Mouse (Mus musculus): ENCODE results near the gene Mllt1. TPM values are rescaled to one million over a fixed set of nuclear protein-coding genes. Genes with fewer than 3 reads are reported as not detected.

Gene Mllt1
- total and polyA plus RNA-seq, 2 experiments from 2014 or later, result 52.0 to 131 TPM

DNA sequence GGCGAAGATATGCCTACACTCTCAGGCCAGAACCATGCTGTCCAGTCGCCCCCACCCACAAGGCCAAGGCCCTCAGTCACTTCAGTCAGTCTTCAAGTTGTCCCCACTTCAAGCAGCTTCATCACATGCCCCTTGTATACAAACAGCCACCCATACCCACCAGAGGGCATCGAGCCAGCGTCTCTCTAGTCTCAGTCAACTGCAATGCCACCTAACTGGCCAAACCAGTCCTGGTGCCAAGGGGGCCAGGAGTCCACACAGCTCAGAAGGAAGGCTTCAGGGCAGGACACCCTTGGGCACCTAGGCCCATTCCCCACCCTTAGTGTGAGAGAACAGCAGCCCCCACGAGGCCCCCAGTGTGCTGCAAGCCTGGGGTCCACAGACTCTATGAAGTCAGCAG is 28.1 kb downstream of the Mllt1 start:
- H3K9me3 ChIP-seq (ENCODE audit: low read length), result no peaks in the 10 kb centered on the region
- no peak overlapping the region for H3K4me3 ChIP-seq (ENCODE audit: low read length)
- DNase-seq (ENCODE audit: low spot score) (no peak), ATAC-seq (no peak)
- H3K9ac ChIP-seq (replicated peaks; ENCODE audit: low read length), result no peak overlapping the region
- 0 out of 2 replicates have a peak, but pooled peaks cover 7% of the 10 kb centered on the region for H3K4me1 ChIP-seq (ENCODE audit: insufficient read depth, low read length)
- H3K4me2 ChIP-seq (ENCODE audit: low read depth, low read length), result no peak overlapping the region
- peaks cover 22% of the 10 kb centered on the region; the same call in 1 of the 2 replicates for H3K36me3 ChIP-seq (ENCODE audit: insufficient read depth, low read length)
- TF ChIP-seq CTCF (IDR thresholded peaks at IDR 0.05; ENCODE audit: low read depth), result no peak
- WGBS, result 91% methylated on average over 5 of the region's 5 CpGs
- no peaks in the 10 kb centered on the region for H3K27me3 ChIP-seq (ENCODE audit: insufficient read depth, low read length)
- H3K27ac ChIP-seq, result no peak overlapping the region

DNA sequence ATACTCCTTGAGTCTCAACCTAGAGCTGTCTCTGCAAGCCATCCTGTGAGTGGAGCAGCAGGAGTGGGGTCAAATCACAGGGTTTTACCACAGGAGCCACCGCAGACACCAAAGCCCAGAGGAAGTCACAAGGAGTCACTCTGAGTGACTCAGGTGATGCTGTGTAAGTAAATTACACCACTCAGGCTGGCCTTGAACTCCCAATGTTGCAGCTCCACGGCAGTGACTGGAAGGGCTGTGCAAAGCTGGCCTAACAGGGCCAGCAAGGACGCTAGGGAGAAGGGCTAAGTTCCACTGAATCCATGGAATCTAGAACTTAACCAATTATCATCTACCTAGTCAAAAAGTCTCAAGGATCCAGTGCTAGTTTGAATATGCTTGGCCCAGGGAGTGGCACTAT is 29.0 kb downstream of the Mllt1 start:
- H3K27me3 ChIP-seq (ENCODE audit: insufficient read depth, low read length), result no peaks in the 10 kb centered on the region
- no peak for DNase-seq (ENCODE audit: low spot score)
- TF ChIP-seq CTCF (IDR thresholded peaks at IDR 0.05; ENCODE audit: low read depth), result no peak
- no peak overlapping the region for H3K4me2 ChIP-seq (ENCODE audit: low read depth, low read length)
- H3K9me3 ChIP-seq (ENCODE audit: low read length), result no peaks in the 10 kb centered on the region
- H3K9ac ChIP-seq (replicated peaks; ENCODE audit: low read length), result no peak overlapping the region
- H3K27ac ChIP-seq, result no peak overlapping the region
- peaks cover 26% of the 10 kb centered on the region; the same call in 1 of the 2 replicates for H3K36me3 ChIP-seq (ENCODE audit: insufficient read depth, low read length)
- 90% methylated on average over 3 of the region's 3 CpGs for WGBS
- no peak overlapping the region for H3K4me3 ChIP-seq (ENCODE audit: low read length)
- 0 out of 2 replicates have a peak, but pooled peaks cover 7% of the 10 kb centered on the region for H3K4me1 ChIP-seq (ENCODE audit: insufficient read depth, low read length)
- no peak for ATAC-seq

DNA sequence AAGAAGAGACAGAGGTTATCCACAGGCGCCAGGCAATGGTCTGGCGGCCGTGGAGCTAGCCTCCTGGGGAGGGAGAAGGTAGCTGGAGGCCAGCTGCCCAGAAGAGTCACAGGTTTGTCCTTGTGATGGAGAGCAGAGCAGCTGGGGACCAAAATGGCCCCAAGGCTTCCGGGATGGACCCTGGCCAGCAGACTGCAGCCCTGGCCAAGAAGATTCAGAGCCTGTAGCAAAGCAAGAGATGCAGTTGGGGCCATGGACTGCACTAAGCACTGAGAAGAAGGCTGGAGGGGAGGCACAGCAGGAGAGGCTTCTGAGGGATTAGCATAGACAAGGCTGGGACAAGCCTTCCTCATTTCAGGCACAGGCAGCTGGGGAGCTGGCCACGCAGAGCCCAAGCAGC is 32.5 kb downstream of the Mllt1 start:
- DNase-seq (ENCODE audit: low spot score), result no peak
- H3K27me3 ChIP-seq (ENCODE audit: insufficient read depth, low read length), result no peaks in the 10 kb centered on the region
- no peak overlapping the region for H3K4me2 ChIP-seq (ENCODE audit: low read depth, low read length)
- 0 out of 2 replicates have a peak, but pooled peaks cover under 1% of the 10 kb centered on the region for H3K4me1 ChIP-seq (ENCODE audit: insufficient read depth, low read length)
- H3K9ac ChIP-seq (replicated peaks; ENCODE audit: low read length), result no peak overlapping the region
- TF ChIP-seq CTCF (IDR thresholded peaks at IDR 0.05; ENCODE audit: low read depth), result no peak
- no peak for ATAC-seq
- H3K36me3 ChIP-seq (ENCODE audit: insufficient read depth, low read length), result peaks cover 42% of the 10 kb centered on the region; the same call in 1 of the 2 replicates
- H3K27ac ChIP-seq, result no peak overlapping the region
- no peak overlapping the region for H3K4me3 ChIP-seq (ENCODE audit: low read length)
- WGBS, result 70% methylated on average over 5 of the region's 5 CpGs
- H3K9me3 ChIP-seq (ENCODE audit: low read length), result no peaks in the 10 kb centered on the region

DNA sequence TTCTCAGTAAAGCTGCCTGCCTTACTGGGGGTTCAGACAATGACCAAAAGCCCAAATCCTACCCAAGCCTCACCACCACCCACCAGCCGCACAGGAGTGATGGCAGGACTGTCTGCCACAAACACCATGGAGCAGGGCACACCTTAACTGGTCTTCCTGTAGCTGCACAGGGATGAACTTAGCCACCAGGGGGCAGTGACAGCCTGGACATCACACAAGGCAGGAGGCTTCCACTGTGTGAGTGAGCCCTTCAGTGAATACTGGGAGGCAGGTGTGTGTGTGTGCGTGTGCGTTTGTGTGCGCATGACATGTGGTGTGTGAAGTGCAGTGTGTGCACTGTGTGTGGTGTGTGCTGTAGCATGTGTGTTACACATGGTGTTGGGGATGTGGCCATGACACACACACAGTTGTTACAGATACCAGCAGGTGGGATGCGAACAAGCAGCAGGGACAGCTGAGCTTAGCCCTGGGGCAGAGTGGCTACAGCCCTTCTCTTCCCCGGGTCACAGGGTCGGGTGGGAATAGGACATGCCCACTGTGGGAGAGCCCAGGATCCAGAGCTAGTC is 37.5 kb downstream of the Mllt1 start:
- Histone ChIP-seq H3K9me3 (ENCODE audit: low read length) (no peaks in the 10 kb centered on the region), H3K4me1 (ENCODE audit: insufficient read depth, low read length) (no peaks in the 10 kb centered on the region), H3K27ac (no peak overlapping the region), H3K36me3 (ENCODE audit: insufficient read depth, low read length) (peaks cover 68% of the 10 kb centered on the region), H3K27me3 (ENCODE audit: insufficient read depth, low read length) (no peaks in the 10 kb centered on the region), H3K9ac (replicated peaks; ENCODE audit: low read length) (no peak overlapping the region), H3K4me3 (ENCODE audit: low read length) (no peak overlapping the region), H3K4me2 (ENCODE audit: low read depth, low read length) (no peak overlapping the region)
- TF ChIP-seq CTCF (IDR thresholded peaks at IDR 0.05; ENCODE audit: low read depth), result peak; percentile 97
- DNase-seq (ENCODE audit: low spot score) (peak; percentile 79), ATAC-seq (peak; percentile 69)
- WGBS, result 78% methylated on average over 7 of the region's 7 CpGs

DNA sequence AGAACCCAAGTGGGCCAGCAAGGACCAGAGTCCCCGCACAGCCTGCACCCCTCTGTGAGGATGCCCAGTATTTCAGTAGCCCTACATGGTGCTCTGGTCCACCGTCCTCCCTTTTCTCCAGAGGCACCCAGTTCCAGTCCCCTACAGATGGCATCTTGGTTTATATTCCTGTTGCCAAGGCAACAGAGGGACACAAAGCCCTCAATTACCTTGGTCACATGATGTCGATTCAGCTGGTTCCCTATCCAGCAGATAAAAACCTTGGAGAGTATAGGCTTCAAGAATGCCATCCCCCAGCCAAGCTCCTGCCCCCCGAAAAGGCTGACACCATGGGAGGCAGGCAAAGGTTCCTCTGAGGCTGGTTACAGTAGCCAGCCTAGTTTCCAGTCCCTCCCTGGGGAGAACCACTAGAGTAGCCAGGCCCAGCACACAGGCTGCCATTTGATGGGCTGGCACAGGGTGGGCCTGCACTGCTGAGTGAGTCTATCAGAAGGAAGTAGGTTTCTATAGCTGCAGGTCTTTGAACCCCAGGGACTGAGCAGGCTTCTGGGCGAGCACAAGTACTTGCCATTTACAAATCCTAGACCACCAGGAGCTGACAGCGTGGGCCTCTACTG is 38.6 kb downstream of the Mllt1 start:
- peak; percentile 50 for ATAC-seq
- 49% methylated on average over 6 of the region's 6 CpGs for WGBS
- Histone ChIP-seq H3K9ac (replicated peaks; ENCODE audit: low read length) (no peak overlapping the region), H3K27ac (no peak overlapping the region), H3K4me3 (ENCODE audit: low read length) (no peak overlapping the region), H3K4me2 (ENCODE audit: low read depth, low read length) (no peak overlapping the region), H3K27me3 (ENCODE audit: insufficient read depth, low read length) (no peaks in the 10 kb centered on the region), H3K4me1 (ENCODE audit: insufficient read depth, low read length) (no peaks in the 10 kb centered on the region), H3K36me3 (ENCODE audit: insufficient read depth, low read length) (peaks cover 68% of the 10 kb centered on the region), H3K9me3 (ENCODE audit: low read length) (no peaks in the 10 kb centered on the region)
- DNase-seq (ENCODE audit: low spot score), result peak; percentile 48
- no peak for TF ChIP-seq CTCF (IDR thresholded peaks at IDR 0.05; ENCODE audit: low read depth)

DNA sequence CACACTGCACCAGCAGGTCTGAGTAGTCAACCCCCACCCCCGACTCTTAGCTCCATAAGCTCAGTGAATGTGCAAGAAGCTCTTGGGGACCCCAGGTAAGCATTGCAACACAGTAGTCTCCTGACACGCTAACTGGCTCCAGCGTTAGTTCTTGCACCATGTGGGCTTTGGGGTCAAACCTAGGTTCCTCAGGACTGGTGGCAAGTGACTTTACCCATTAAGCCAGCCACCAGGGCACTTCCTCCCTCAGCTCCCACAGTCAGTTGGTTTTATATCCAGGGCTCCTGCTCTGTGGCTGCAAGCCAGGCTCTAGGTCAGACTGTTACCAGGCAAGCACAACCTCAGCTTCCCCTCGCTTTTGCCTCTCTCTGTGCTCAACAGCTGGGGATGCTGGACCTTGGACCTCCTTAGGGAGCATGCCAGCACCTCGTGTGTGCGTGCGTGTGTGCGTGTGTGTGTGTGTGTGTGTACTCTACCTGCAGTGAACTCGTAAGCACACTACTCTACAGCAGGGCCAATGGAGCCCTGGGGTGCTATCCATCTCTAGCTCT is 39.8 kb downstream of the Mllt1 start:
- Histone ChIP-seq H3K27ac (no peak overlapping the region), H3K4me3 (ENCODE audit: low read length) (no peak overlapping the region), H3K4me1 (ENCODE audit: insufficient read depth, low read length) (no peaks in the 10 kb centered on the region), H3K9ac (replicated peaks; ENCODE audit: low read length) (no peak overlapping the region), H3K9me3 (ENCODE audit: low read length) (no peaks in the 10 kb centered on the region), H3K27me3 (ENCODE audit: insufficient read depth, low read length) (no peaks in the 10 kb centered on the region), H3K4me2 (ENCODE audit: low read depth, low read length) (no peak overlapping the region), H3K36me3 (ENCODE audit: insufficient read depth, low read length) (peaks cover 67% of the 10 kb centered on the region)
- no peak for TF ChIP-seq CTCF (IDR thresholded peaks at IDR 0.05; ENCODE audit: low read depth)
- 90% methylated on average over 9 of the region's 9 CpGs for WGBS
- ATAC-seq, result no peak
- DNase-seq (ENCODE audit: low spot score), result no peak

DNA sequence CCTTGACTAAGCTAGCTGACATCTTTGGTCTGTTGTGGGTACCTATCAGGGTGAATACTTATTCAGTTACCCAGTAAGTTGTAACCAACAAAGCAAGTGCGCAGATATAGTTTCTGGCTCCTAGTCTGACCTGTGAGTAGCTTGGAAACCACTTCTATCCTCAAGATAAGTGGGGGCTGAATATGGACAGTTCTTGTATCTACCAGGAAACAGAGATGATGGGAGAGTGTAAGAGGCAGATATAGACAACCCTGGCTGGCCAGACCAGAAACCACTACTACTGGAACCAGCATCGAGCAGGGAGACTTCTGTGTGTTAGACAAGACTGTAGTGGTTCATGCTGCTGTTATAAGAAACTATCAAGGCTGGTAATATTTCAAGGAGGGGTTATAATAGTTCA is 45.2 kb downstream of the Mllt1 start:
- H3K27ac ChIP-seq, result no peak overlapping the region
- DNase-seq (ENCODE audit: low spot score), result no peak
- no peak overlapping the region for H3K4me3 ChIP-seq (ENCODE audit: low read length)
- H3K4me1 ChIP-seq (ENCODE audit: insufficient read depth, low read length), result no peaks in the 10 kb centered on the region
- H3K27me3 ChIP-seq (ENCODE audit: insufficient read depth, low read length), result no peaks in the 10 kb centered on the region
- peaks cover 37% of the 10 kb centered on the region for H3K36me3 ChIP-seq (ENCODE audit: insufficient read depth, low read length)
- H3K4me2 ChIP-seq (ENCODE audit: low read depth, low read length), result no peak overlapping the region
- H3K9me3 ChIP-seq (ENCODE audit: low read length), result no peaks in the 10 kb centered on the region
- TF ChIP-seq CTCF (IDR thresholded peaks at IDR 0.05; ENCODE audit: low read depth), result no peak
- H3K9ac ChIP-seq (replicated peaks; ENCODE audit: low read length), result no peak overlapping the region
- 99% methylated on average over 2 of the region's 2 CpGs for WGBS
- no peak for ATAC-seq

Measured in hindbrain, postnatal 0 days (tissue).